Mouse (Mus musculus): ENCODE results near the gene Exog. TPM values are rescaled to one million over a fixed set of nuclear protein-coding genes. Genes with fewer than 3 reads are reported as not detected.
A peak's percentile ranks its signal among the peaks of the same experiment; 100 is the strongest.

Gene Exog
- polyA plus RNA-seq, 1 experiment from 2014 or later: 25.3 TPM

- Histone ChIP-seq H3K9ac (no peak overlapping the region), H3K27me3 (no peaks in the 10 kb centered on the region), H3K27ac (no peak overlapping the region), H3K4me3 (replicated peaks) (no peak overlapping the region), H3K4me2 (no peak overlapping the region), H3K4me1 (peaks cover 17% of the 10 kb centered on the region), H3K36me3 (no peaks in the 10 kb centered on the region), H3K9me3 (replicated peaks) (no peaks in the 10 kb centered on the region)
- WGBS: 31% methylated on average over 23 of the region's 23 CpGs
- ATAC-seq (replicated peaks; ENCODE audit: low FRiP score): peak; percentile 24
Measured at GRCm38 (mm10) chr9:119483554-119484353, 39.0 kb downstream of the Exog start.

GRCm38 (mm10) chr9:119484420-119484819, 39.7 kb downstream of the Exog start:
- Histone ChIP-seq H3K27ac (no peak overlapping the region), H3K27me3 (no peaks in the 10 kb centered on the region), H3K4me2 (no peak overlapping the region), H3K9ac (no peak overlapping the region), H3K9me3 (replicated peaks) (no peaks in the 10 kb centered on the region), H3K4me3 (replicated peaks) (no peak overlapping the region), H3K36me3 (no peaks in the 10 kb centered on the region), H3K4me1 (peaks cover 14% of the 10 kb centered on the region)
- ATAC-seq (replicated peaks; ENCODE audit: low FRiP score): 0 out of 2 replicates have a peak, but pooled peaks have one; percentile 24
- 32% methylated on average over 9 of the region's 9 CpGs for WGBS

GRCm38 (mm10) chr9:119484868-119485267, 40.1 kb downstream of the Exog start:
- WGBS: 89% methylated on average over 13 of the region's 13 CpGs

GRCm38 (mm10) chr9:119496354-119496753, 51.6 kb downstream of the Exog start:
- no peak for ATAC-seq (replicated peaks; ENCODE audit: low FRiP score)
- Histone ChIP-seq H3K4me3 (replicated peaks) (no peak overlapping the region), H3K36me3 (no peaks in the 10 kb centered on the region), H3K27ac (peak overlapping the region; percentile 41; the same call in 1 of the 2 replicates), H3K9me3 (replicated peaks) (no peaks in the 10 kb centered on the region), H3K4me2 (no peak overlapping the region), H3K9ac (no peak overlapping the region), H3K27me3 (no peaks in the 10 kb centered on the region), H3K4me1 (peaks cover 26% of the 10 kb centered on the region)
- WGBS: 82% methylated on average over 9 of the region's 9 CpGs

More at GRCm38 (mm10) chr9:119484868-119485267, 40.1 kb downstream of the Exog start:
- H3K36me3 ChIP-seq: no peaks in the 10 kb centered on the region
- no peak overlapping the region for H3K4me3 ChIP-seq (replicated peaks)
- H3K9me3 ChIP-seq (replicated peaks): no peaks in the 10 kb centered on the region
- no peak for ATAC-seq (replicated peaks; ENCODE audit: low FRiP score)
- H3K4me2 ChIP-seq: no peak overlapping the region
- no peak overlapping the region for H3K9ac ChIP-seq
- no peak overlapping the region for H3K27ac ChIP-seq
- H3K27me3 ChIP-seq: no peaks in the 10 kb centered on the region
- H3K4me1 ChIP-seq: peaks cover 14% of the 10 kb centered on the region

- Histone ChIP-seq H3K36me3 (no peaks in the 10 kb centered on the region), H3K4me2 (no peak overlapping the region), H3K27ac (peak overlapping the region; percentile 41; the same call in 1 of the 2 replicates), H3K9me3 (replicated peaks) (no peaks in the 10 kb centered on the region), H3K9ac (no peak overlapping the region), H3K4me3 (replicated peaks) (no peak overlapping the region), H3K27me3 (no peaks in the 10 kb centered on the region), H3K4me1 (peaks cover 26% of the 10 kb centered on the region)
- WGBS: 35% methylated on average over 5 of the region's 5 CpGs
- peak; percentile 52; the same call in 1 of the 2 replicates for ATAC-seq (replicated peaks; ENCODE audit: low FRiP score)
Measured at GRCm38 (mm10) chr9:119496960-119497359, 52.2 kb downstream of the Exog start.

GRCm38 (mm10) chr9:119497546-119498246, 53.0 kb downstream of the Exog start:
- H3K36me3 ChIP-seq: no peaks in the 10 kb centered on the region
- no peaks in the 10 kb centered on the region for H3K9me3 ChIP-seq (replicated peaks)
- 82% methylated on average over 15 of the region's 15 CpGs for WGBS
- ATAC-seq (replicated peaks; ENCODE audit: low FRiP score): no peak; the same call in 1 of the 2 replicates
- H3K27ac ChIP-seq: peak overlapping the region; percentile 23; the same call in 1 of the 2 replicates
- H3K4me3 ChIP-seq (replicated peaks): no peak overlapping the region
- H3K27me3 ChIP-seq: no peaks in the 10 kb centered on the region
- H3K9ac ChIP-seq: no peak overlapping the region
- H3K4me1 ChIP-seq: peaks cover 26% of the 10 kb centered on the region
- H3K4me2 ChIP-seq: no peak overlapping the region

- no peaks in the 10 kb centered on the region for H3K36me3 ChIP-seq
- H3K4me3 ChIP-seq (replicated peaks): no peak overlapping the region
- ATAC-seq (replicated peaks; ENCODE audit: low FRiP score): no peak
- H3K4me2 ChIP-seq: no peak overlapping the region
- H3K4me1 ChIP-seq: peaks cover 26% of the 10 kb centered on the region
- WGBS: 82% methylated on average over 9 of the region's 9 CpGs
- H3K27me3 ChIP-seq: no peaks in the 10 kb centered on the region
- no peak overlapping the region for H3K9ac ChIP-seq
- no peak overlapping the region for H3K27ac ChIP-seq
- no peaks in the 10 kb centered on the region for H3K9me3 ChIP-seq (replicated peaks)
Measured at GRCm38 (mm10) chr9:119498247-119498607, 53.5 kb downstream of the Exog start.

GRCm38 (mm10) chr9:119498885-119499284, 54.1 kb downstream of the Exog start:
- Histone ChIP-seq H3K36me3 (no peaks in the 10 kb centered on the region), H3K4me2 (no peak overlapping the region), H3K4me1 (peaks cover 26% of the 10 kb centered on the region), H3K27me3 (no peaks in the 10 kb centered on the region), H3K4me3 (replicated peaks) (no peak overlapping the region), H3K9ac (no peak overlapping the region), H3K27ac (no peak overlapping the region), H3K9me3 (replicated peaks) (no peaks in the 10 kb centered on the region)
- no peak for ATAC-seq (replicated peaks; ENCODE audit: low FRiP score)
- 65% methylated on average over 7 of the region's 7 CpGs for WGBS

- Histone ChIP-seq H3K27me3 (no peaks in the 10 kb centered on the region), H3K4me1 (peaks cover 3% of the 10 kb centered on the region; the same call in 1 of the 2 replicates), H3K27ac (no peak overlapping the region), H3K4me2 (no peak overlapping the region), H3K4me3 (replicated peaks) (no peak overlapping the region), H3K9me3 (replicated peaks) (0 out of 2 replicates have a peak, but pooled peaks cover 4% of the 10 kb centered on the region), H3K9ac (no peak overlapping the region), H3K36me3 (no peaks in the 10 kb centered on the region)
- 94% methylated on average over 9 of the region's 9 CpGs for whole genome bisulfite sequencing
- ATAC-seq (replicated peaks; ENCODE audit: low FRiP score): no peak
Measured at GRCm38 (mm10) chr9:119503613-119504012, 58.9 kb downstream of the Exog start.

GRCm38 (mm10) chr9:119504981-119505658, 60.4 kb downstream of the Exog start:
- WGBS: 53% methylated on average over 11 of the region's 11 CpGs

GRCm38 (mm10) chr9:119510902-119511301, 66.2 kb downstream of the Exog start:
- no peak for ATAC-seq (replicated peaks; ENCODE audit: low FRiP score)

More at GRCm38 (mm10) chr9:119504981-119505658, 60.4 kb downstream of the Exog start:
- Histone ChIP-seq H3K4me2 (no peak overlapping the region), H3K9me3 (replicated peaks) (0 out of 2 replicates have a peak, but pooled peaks cover 4% of the 10 kb centered on the region), H3K4me1 (no peaks in the 10 kb centered on the region), H3K36me3 (no peaks in the 10 kb centered on the region), H3K27ac (no peak overlapping the region), H3K4me3 (replicated peaks) (no peak overlapping the region), H3K9ac (no peak overlapping the region), H3K27me3 (no peaks in the 10 kb centered on the region)
- ATAC-seq (replicated peaks; ENCODE audit: low FRiP score): no peak

More at GRCm38 (mm10) chr9:119510902-119511301, 66.2 kb downstream of the Exog start:
- Histone ChIP-seq H3K36me3 (no peaks in the 10 kb centered on the region), H3K4me2 (no peak overlapping the region), H3K9ac (no peak overlapping the region), H3K4me1 (no peaks in the 10 kb centered on the region), H3K27me3 (no peaks in the 10 kb centered on the region), H3K4me3 (replicated peaks) (no peak overlapping the region), H3K9me3 (replicated peaks) (0 out of 2 replicates have a peak, but pooled peaks cover 4% of the 10 kb centered on the region), H3K27ac (no peak overlapping the region)
- WGBS: 63% methylated on average over 6 of the region's 6 CpGs

Data from kidney, embryonic 15.5 days (tissue).